Mouse (Mus musculus) heart, embryonic 12.5 days (tissue): ENCODE measurements around the gene Cstf3. TPM values are rescaled to one million over a fixed set of nuclear protein-coding genes. Genes with fewer than 3 reads are reported as not detected.

ENCODE experiments used
- ATAC-seq: fragments of 200-750 bp; cut with Nextera tagmentation; 2 replicates; pipeline ENCODE4 v1.8.0; 2017; ENCODE audit warnings: moderate TSS enrichment, moderate library complexity; ENCODE audit not compliant: insufficient number of reproducible peaks, low FRiP score
- H3K27ac ChIP-seq: fragments of 300-500 bp; sonication (generic); 2 replicates; pipeline ENCODE4 v1.5.1; 2016; ENCODE audit warnings: mild to moderate bottlenecking, moderate library complexity; ENCODE audit not compliant: poor library complexity, severe bottlenecking
- H3K27me3 ChIP-seq: fragments of 300-500 bp; sonication (generic); replicated peaks from 2 replicates; pipeline ENCODE4 v1.6.1; 2016; ENCODE audit warnings: mild to moderate bottlenecking, moderate library complexity
- H3K36me3 ChIP-seq: fragments of 300-500 bp; sonication (generic); 2 replicates; pipeline ENCODE4 v1.6.1; 2016; ENCODE audit warnings: mild to moderate bottlenecking, moderate library complexity
- H3K4me1 ChIP-seq: fragments of 300-500 bp; sonication (generic); replicated peaks from 2 replicates; pipeline ENCODE4 v1.6.1; 2016; ENCODE audit warnings: mild to moderate bottlenecking
- H3K4me2 ChIP-seq: fragments of 300-500 bp; sonication (generic); 2 replicates; pipeline ENCODE4 v1.6.1; 2016; ENCODE audit warnings: mild to moderate bottlenecking, moderate library complexity
- H3K4me3 ChIP-seq: fragments of 300-500 bp; sonication (generic); 2 replicates; pipeline ENCODE4 v1.5.1; 2016; ENCODE audit warnings: mild to moderate bottlenecking
- H3K9ac ChIP-seq: fragments of 300-500 bp; sonication (generic); 2 replicates; pipeline ENCODE4 v1.6.1; 2016; ENCODE audit warnings: mild to moderate bottlenecking, moderate library complexity
- H3K9me3 ChIP-seq: fragments of 300-500 bp; sonication (generic); replicated peaks from 2 replicates; pipeline ENCODE4 v1.6.1; 2016; ENCODE audit warnings: mild to moderate bottlenecking, moderate library complexity
- WGBS: fragments of 180-500 bp; shearing (Covaris S2); methylation state at CpG from one replicate; pipeline ENCODE4 v1.1.7; 2016; 5-methylcytosine and 5-hydroxymethylcytosine counted together
- polyA plus RNA-seq: library from polyadenylated mRNA; unstranded; fragments of >200 nt; fragmentation: Nextera tagmentation; extraction: Ambion mirVana; gene quantifications from 2 replicates; pipeline ENCODE4 v1.2.1, GENCODE M21; 2016

Gene Cstf3
- polyA plus RNA-seq, 1 experiment from 2014 or later = 68.6 TPM

DNA sequence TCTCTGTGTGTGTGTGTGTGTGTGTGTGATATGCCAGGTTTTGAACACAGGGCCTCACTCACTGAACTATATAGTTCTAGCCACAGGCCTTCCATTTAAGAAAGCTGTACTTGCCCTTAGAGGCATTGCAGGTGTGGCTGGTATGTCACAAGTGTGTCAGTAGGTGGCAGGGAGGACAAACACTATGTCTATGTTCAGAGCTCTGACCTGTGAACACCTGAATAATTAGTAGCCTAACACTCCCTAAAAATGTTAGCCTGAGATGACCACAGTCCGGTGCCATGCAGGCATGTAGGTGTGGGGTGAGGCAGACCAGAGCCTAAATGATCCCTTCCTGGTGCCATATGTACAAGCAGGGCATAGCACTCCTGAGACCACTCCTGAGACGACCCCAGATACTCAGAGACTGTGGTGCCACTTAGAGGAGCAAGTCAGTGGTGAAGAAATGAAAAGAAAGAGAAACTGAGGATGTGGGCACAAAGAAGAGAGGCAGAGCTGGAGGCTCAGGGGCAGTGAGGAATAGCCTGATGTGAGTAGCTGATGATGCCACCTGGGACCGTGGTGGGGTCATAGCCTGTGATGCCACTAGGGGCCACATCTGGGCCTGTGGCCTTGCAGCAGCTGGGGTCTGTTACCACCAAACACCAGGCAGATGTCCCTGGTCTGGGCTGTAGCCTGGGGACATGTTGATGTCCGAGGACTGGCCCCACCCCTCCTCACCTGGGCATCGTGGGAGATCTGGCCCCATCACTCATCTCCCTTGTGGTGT, 11.3 kb upstream of the Cstf3 start:
- Histone ChIP-seq H3K4me3 (no peak overlapping the region), H3K4me1 (peaks cover 8% of the 10 kb centered on the region; the same call in 1 of the 2 replicates), H3K27ac (no peak overlapping the region), H3K4me2 (no peak overlapping the region), H3K9ac (no peak overlapping the region), H3K36me3 (no peaks in the 10 kb centered on the region), H3K27me3 (no peaks in the 10 kb centered on the region), H3K9me3 (no peaks in the 10 kb centered on the region)
- WGBS = 73% methylated on average over 5 of the region's 5 CpGs
- peak; percentile 22; the same call in 1 of the 2 replicates for ATAC-seq

DNA sequence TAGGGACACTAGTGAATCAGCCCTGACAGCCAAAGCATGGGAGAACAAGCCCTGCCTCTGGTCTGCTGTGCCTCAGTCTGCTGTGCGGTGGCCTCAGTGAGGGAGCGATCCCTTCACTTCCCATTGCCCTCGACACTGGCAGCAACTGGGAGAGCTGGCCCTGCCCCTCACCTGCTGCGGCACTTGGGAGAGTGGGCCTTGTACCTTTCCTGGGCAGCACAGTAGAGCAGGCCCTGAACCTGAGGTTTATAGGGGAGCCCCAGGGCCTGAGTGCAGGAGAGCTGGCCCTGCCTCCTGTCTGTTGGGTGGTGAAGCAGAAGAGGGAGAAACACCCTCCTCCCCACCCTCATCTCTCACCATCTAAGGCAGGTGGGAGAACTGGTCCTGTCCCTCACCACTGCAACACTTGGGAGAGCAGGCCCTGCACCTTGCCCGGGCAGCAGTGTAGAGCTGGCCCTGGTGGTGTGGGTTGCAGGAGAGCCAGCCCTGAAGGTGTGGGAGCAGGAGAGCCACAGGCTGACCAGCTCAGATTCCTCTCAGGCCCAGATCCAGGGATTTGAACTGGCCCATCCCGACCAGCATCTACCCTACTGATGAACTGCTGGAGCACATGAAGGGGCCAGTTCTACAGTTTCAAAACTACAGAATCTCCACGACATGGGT, 10.4 kb upstream of the Cstf3 start:
- Histone ChIP-seq H3K4me3 (no peak overlapping the region), H3K9me3 (no peaks in the 10 kb centered on the region), H3K4me1 (peaks cover 8% of the 10 kb centered on the region; the same call in 1 of the 2 replicates), H3K9ac (no peak overlapping the region), H3K27me3 (no peaks in the 10 kb centered on the region), H3K27ac (no peak overlapping the region), H3K4me2 (no peak overlapping the region), H3K36me3 (no peaks in the 10 kb centered on the region)
- ATAC-seq = no peak
- 77% methylated on average over 7 of the region's 7 CpGs for WGBS

DNA sequence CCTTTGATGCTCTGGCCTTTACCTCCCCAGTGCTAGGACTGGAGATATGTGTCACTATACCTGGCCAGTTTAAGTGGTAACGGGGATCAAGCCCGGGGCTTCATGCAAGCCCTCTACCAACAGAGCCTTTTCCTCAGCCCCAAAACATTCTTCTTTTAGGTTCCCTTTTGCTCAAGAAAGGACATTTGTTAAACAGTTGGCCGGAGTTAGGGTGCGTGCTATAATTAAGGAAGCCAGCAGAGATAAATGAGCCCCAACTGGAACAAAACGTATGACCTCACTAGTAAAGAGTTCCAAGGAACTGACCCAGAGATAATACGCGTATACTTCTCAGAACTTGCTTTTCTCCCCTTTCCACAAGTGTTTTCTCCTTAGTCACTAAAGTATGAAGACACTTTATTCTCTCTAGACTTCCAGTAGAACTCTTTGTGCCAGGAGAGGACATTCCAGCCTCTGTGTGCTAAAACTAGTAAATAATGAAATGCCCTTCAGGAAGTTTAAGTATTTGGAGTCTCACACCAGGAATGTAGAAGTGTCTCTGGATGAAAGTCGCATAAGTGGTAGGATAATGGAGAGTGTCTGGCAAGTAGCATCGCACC, 8.9 kb upstream of the Cstf3 start:
- ATAC-seq = no peak
- 46% methylated on average over 9 of the region's 9 CpGs for WGBS

DNA sequence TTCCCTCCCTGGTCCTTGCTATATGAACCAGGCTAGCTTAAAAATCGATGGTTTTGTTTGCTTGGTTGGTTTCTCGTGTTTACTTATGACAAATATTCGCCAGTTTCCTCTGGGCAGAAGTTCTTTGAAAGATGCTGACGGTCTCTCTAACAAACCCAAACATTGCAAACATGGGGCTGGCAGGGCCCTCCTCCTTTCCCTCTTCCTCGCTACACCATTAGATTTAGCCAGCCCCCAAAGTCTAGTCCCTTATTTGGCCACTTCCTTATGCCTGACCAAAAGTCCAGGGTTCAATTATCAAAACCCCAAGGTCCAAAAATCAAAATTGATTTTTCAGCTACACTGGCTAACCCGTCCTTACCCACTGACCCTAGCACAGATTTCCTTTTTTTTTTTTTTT, 7.3 kb upstream of the Cstf3 start:
- Histone ChIP-seq H3K9ac (no peak overlapping the region), H3K4me1 (peaks cover 3% of the 10 kb centered on the region; the same call in 1 of the 2 replicates), H3K36me3 (no peaks in the 10 kb centered on the region), H3K27ac (no peak overlapping the region), H3K27me3 (no peaks in the 10 kb centered on the region), H3K4me2 (no peak overlapping the region), H3K9me3 (no peaks in the 10 kb centered on the region), H3K4me3 (no peak overlapping the region)
- 79% methylated on average over 6 of the region's 6 CpGs for WGBS
- no peak for ATAC-seq

More for the DNA sequence above, 8.9 kb upstream of the Cstf3 start:
- Histone ChIP-seq H3K4me3 (no peak overlapping the region), H3K4me2 (no peak overlapping the region), H3K4me1 (peaks cover 8% of the 10 kb centered on the region; the same call in 1 of the 2 replicates), H3K27ac (peak overlapping the region; percentile 12; the same call in 1 of the 2 replicates), H3K36me3 (no peaks in the 10 kb centered on the region), H3K9me3 (no peaks in the 10 kb centered on the region), H3K9ac (no peak overlapping the region), H3K27me3 (no peaks in the 10 kb centered on the region)

DNA sequence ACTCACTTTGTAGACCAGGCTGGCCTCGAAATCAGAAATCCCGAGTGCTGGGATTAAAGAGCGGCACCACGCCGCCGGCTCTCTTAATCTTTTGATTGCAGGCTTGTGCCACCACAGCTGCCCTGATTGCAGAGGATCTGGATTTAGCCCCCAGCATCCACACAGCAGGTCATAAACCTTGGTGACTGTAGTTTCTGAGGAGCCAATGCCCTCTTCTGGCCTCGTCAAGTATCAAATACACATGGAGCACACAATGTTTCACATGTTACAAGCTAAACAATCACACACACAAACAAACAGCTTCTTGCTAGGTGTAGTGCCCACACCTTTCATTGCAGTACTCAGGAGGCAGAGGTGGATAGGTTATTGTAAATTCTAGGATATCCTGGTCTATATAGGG, 6.1 kb upstream of the Cstf3 start:
- Histone ChIP-seq H3K27ac (no peak overlapping the region), H3K27me3 (no peaks in the 10 kb centered on the region), H3K9me3 (no peaks in the 10 kb centered on the region), H3K36me3 (no peaks in the 10 kb centered on the region), H3K4me3 (no peak overlapping the region), H3K9ac (no peak overlapping the region), H3K4me1 (peaks cover 5% of the 10 kb centered on the region; the same call in 1 of the 2 replicates), H3K4me2 (no peak overlapping the region)
- WGBS = 73% methylated on average over 7 of the region's 7 CpGs
- no peak for ATAC-seq

DNA sequence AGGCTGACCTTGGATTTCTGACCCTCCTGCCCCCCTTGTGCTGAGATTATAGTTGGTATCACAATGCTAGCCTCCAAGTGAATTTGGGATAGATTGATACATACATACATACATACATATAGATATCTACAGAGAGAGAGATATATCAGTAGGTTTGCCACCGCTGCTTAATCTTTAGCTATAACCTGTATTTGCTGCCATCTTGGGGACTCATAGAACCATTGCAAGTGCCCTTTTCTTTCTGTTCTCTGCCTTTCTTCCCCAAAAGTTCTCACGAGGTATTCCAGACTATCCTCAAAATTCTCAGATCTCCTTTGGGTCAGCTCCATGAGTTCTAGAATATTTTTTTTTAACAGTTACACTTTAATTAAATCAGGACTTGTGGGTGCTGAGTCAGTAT, 4.7 kb upstream of the Cstf3 start:
- Histone ChIP-seq H3K9ac (no peak overlapping the region), H3K27me3 (no peaks in the 10 kb centered on the region), H3K4me3 (no peak overlapping the region), H3K27ac (no peak overlapping the region), H3K36me3 (no peaks in the 10 kb centered on the region), H3K9me3 (no peaks in the 10 kb centered on the region), H3K4me2 (no peak overlapping the region), H3K4me1 (peaks cover 7% of the 10 kb centered on the region; the same call in 1 of the 2 replicates)
- ATAC-seq = no peak
- WGBS = 41% methylated on average over 2 of the region's 2 CpGs

DNA sequence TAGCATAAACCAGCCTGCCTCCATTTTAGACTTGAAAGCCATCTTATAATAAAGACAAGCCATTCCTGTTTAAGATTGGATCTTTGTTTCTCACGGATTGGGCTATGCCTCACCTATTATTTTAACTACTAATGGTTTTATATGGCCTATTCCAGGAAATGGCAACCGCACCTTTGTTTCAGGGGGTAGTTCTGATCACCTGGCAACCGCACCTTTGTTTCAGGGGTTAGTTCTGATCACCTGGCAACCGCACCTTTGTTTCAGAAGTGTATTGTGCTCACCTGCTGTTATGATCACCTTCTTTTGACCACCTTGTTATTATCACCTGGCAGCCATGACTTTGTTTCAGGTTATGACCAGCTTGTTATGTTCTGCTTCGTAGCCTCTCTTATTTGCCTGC, 1.8 kb upstream of the Cstf3 start:
- Histone ChIP-seq H3K4me3 (no peak overlapping the region), H3K4me1 (peaks cover 17% of the 10 kb centered on the region), H3K4me2 (no peak overlapping the region), H3K36me3 (no peaks in the 10 kb centered on the region), H3K9ac (no peak overlapping the region), H3K9me3 (no peaks in the 10 kb centered on the region), H3K27me3 (no peaks in the 10 kb centered on the region), H3K27ac (no peak overlapping the region)
- 90% methylated on average over 5 of the region's 5 CpGs for WGBS
- ATAC-seq = no peak

DNA sequence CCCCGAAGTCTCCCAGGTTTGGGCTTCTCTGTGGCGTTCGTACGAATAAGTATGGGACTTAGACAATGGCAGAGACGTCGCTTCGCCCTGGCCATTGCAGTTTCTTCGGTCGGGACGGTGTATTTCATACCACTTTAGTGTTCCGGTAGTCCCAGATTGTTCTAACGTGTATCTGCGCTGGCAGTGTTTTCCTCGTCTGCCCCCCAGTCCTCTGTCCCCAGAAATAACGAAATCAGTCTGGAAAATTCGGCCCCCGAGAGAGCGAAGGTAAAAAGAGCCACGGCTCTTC, 450 bp downstream of the Cstf3 start:
- Histone ChIP-seq H3K4me3 (peak overlapping the region; percentile 75), H3K9ac (peak overlapping the region; percentile 88), H3K9me3 (no peaks in the 10 kb centered on the region), H3K36me3 (0 out of 2 replicates have a peak, but pooled peaks cover 4% of the 10 kb centered on the region), H3K4me1 (peaks cover 22% of the 10 kb centered on the region), H3K27me3 (no peaks in the 10 kb centered on the region), H3K27ac (peak overlapping the region; percentile 91), H3K4me2 (peak overlapping the region; percentile 73)
- ATAC-seq = no peak
- WGBS = under 1% methylated on average over 19 of the region's 19 CpGs

DNA sequence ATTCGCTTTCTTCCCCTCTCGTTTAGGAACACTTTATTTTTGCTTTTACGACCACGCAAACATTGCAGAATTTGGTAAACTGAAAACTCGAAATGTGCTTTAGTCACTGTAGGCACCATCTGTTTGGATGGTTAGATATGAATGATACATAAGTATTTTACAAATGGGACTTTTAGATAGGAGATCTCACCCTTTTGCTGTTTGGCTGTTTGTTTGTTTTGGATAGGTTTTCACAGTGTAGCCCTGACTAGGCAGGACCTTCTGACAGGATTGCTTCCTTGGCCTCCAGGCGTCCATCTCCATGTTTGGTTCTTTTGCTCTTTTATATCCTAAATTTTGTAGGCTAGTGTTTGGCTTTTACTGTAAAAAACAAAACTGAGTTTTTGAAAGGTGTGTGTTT, 818 bp downstream of the Cstf3 start:
- 0 out of 2 replicates have a peak, but pooled peaks cover 4% of the 10 kb centered on the region for H3K36me3 ChIP-seq
- WGBS = 2% methylated on average over 6 of the region's 6 CpGs
- H3K27me3 ChIP-seq = no peaks in the 10 kb centered on the region
- peak overlapping the region; percentile 91 for H3K27ac ChIP-seq
- peak overlapping the region; percentile 75 for H3K4me3 ChIP-seq
- H3K4me1 ChIP-seq = peaks cover 22% of the 10 kb centered on the region
- H3K9me3 ChIP-seq = no peaks in the 10 kb centered on the region
- no peak for ATAC-seq
- H3K4me2 ChIP-seq = peak overlapping the region; percentile 73
- H3K9ac ChIP-seq = peak overlapping the region; percentile 88

DNA sequence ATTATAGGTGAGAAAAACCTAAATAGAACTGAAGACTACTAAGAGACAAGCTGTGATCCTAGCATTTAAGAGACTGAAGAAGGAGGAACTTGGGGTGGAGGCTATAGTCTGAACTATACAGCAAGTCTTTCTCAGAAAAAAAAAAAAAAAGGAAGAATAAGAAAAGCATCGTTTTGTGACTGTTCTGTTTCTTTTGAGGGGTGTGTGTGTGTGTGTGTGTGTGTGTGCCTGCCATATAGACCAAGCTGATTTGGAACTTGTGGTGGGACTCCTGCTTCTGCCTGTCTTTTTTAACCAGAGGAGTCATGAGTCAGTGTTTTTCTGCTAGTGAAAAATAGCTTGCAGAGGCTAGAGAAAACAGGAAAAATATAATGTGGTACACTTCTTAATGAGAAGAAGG, 4.7 kb downstream of the Cstf3 start:
- no peak for ATAC-seq
- Histone ChIP-seq H3K27me3 (no peaks in the 10 kb centered on the region), H3K4me3 (no peak overlapping the region), H3K36me3 (peaks cover 7% of the 10 kb centered on the region), H3K4me2 (no peak overlapping the region), H3K27ac (no peak overlapping the region), H3K4me1 (peaks cover 18% of the 10 kb centered on the region), H3K9ac (no peak overlapping the region), H3K9me3 (no peaks in the 10 kb centered on the region)
- 38% methylated on average over 1 of the region's 1 CpGs for WGBS

DNA sequence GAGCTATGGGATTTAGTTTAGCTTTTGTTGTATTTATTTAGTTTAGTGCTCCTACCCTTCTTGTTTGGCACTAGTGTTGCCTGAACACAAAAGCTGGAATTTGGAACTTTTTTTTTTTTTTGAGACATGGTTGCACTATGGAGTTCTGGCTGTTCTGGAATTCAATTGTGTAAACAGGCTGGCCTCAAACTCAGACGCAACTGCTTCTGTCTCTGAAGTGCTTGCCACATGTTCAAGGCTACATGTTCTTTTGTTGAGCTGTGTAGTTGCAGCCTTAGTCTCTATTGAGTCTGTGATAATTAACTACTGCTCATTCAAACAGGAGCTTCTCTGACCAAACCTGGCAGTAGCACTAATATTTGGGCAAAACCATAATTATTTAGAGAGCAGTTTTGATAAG, 13.1 kb downstream of the Cstf3 start:
- no peaks in the 10 kb centered on the region for H3K9me3 ChIP-seq
- ATAC-seq = no peak

More for the DNA sequence above, 13.1 kb downstream of the Cstf3 start:
- 63% methylated on average over 1 of the region's 1 CpGs for WGBS
- Histone ChIP-seq H3K9ac (no peak overlapping the region), H3K27ac (no peak overlapping the region), H3K27me3 (no peaks in the 10 kb centered on the region), H3K36me3 (peaks cover 11% of the 10 kb centered on the region), H3K4me3 (no peak overlapping the region), H3K4me2 (no peak overlapping the region), H3K4me1 (peaks cover 3% of the 10 kb centered on the region; the same call in 1 of the 2 replicates)
